Mouse (Mus musculus) small intestine, adult 2 months (tissue): ENCODE measurements around the gene Themis.

Experiments
- CTCF ChIP-seq: fragments of 200-500 bp; IDR thresholded peaks from 2 replicates; pipeline ENCODE4 v1.5.1; 2012; ENCODE audit warnings: low read depth, mild to moderate bottlenecking, control low read depth, inconsistent platforms, low read length, moderate library complexity, mixed read lengths; ENCODE audit not compliant: insufficient replicate concordance, insufficient read length; ENCODE audit errors: extremely low read depth
- POLR2A ChIP-seq: fragments of 200-500 bp; IDR thresholded peaks from 2 replicates; pipeline ENCODE4 v1.6.1; 2012; ENCODE audit warnings: low read depth, mild to moderate bottlenecking, control low read depth, inconsistent platforms, low read length, moderate library complexity

GRCm38 (mm10) chr10:28675337-28675736, 7.2 kb downstream of the Themis start:
- TF ChIP-seq CTCF = no peak
- TF ChIP-seq POLR2A = no peak
